Mouse (Mus musculus) macrophage (primary cell): Measurements from ENCODE around the gene Ccl4. TPM values are rescaled to one million over a fixed set of nuclear protein-coding genes. Genes with fewer than 3 reads are reported as not detected.
A peak's percentile ranks its signal among the peaks of the same experiment; 100 is the strongest.

ENCODE experiments used
- H3K27ac ChIP-seq: fragments of 350-480 bp; formaldehyde crosslinking; 2 replicates; pipeline ENCODE4 v1.9.0; 2021
- H3K36me3 ChIP-seq: fragments of 350-480 bp; formaldehyde crosslinking; 2 replicates; pipeline ENCODE4 v1.9.0; 2021; ENCODE audit errors: inconsistent target
- H3K4me3 ChIP-seq: fragments of 350-480 bp; formaldehyde crosslinking; 2 replicates; pipeline ENCODE4 v1.9.0; 2021; ENCODE audit errors: inconsistent target
- H3K79me2 ChIP-seq: fragments of 350-480 bp; formaldehyde crosslinking; 2 replicates; pipeline ENCODE4 v1.9.0; 2021; ENCODE audit errors: inconsistent target
- WGBS: methylation state at CpG from one replicate; pipeline ENCODE4 v1.1.7; 2026; ENCODE audit warnings: inconsistent platforms; ENCODE audit not compliant: missing documents; 5-methylcytosine and 5-hydroxymethylcytosine counted together
- polyA plus RNA-seq: library from polyadenylated mRNA; stranded (reverse); fragments of 250-400 nt; gene quantifications from 3 replicates; pipeline ENCODE4 v1.2.4, GENCODE M21; 2018; ENCODE audit warnings: inconsistent platforms

The Ccl4 gene
- polyA plus RNA-seq, 1 experiment from 2014 or later: 101 TPM

DNA sequence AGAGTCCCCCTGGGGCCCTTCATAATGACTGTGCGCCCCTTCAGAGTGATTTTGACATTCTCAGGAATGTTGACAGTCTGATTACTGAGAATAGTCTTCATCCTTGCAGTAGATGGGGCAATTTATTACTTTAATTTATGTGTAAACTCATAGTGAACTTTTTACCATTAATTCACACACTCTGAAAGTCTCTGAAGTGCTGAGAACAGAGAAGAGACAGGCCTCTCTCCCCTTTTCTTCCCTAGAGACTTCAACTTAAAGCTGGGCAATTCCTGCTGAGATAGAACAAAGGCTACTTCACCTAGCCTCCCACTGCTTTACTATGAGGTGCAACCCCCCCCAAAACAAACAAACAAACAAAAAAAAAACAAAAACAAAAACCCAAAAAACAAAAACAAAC lies 16.9 kb upstream of the Ccl4 start, which contains the start of gene Rpl9-ps1:
TSS of gene Rpl9-ps1 (minus strand) at position 101 of the 400 bp plus-strand sequence.
- 100% methylated on average over 1 of the region's 1 CpGs for WGBS
- Histone ChIP-seq H3K36me3 (no peaks in the 10 kb centered on the region), H3K27ac (peak within 1 kb of the TSS; percentile 98), H3K79me2 (peaks cover 3% of the 10 kb centered on the region), H3K4me3 (no peak within 1 kb of the TSS)

DNA sequence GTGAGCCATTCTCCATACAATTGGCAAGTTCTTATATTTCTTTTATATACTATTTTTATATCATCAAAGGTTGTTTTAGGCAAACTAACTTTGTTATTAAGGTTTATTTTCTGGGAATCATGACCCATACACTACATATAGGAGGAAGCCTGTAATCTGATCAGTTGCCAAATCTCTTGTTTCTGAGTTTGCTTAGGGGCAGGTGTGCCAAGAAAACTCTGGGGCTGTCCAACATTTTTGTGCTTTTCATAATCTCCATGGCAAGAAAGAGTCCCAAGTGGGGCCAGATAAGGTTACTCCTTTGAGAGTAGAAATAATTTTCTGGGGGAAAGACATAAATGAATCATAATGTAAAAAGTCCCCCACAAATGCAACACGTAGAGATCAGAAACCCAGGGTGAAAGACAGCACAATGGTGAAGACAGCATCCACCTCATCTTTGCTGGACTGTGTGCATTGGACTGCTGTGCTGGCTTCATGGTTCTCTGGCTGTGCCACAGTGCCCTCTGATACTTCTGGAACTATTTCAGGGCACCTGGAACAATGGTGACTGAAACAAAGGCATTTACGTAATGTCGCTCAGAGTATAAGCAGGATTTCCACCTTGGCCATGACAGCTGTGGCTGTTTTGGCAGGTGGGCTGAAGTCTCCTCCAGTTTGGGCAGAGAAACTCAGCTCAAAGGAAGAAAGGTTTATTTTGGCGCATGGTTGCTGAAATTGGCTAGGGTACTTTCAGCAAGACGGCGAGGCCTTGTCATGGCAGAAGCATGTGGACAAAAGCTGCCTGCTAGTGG lies 15.8 kb upstream of the Ccl4 start:
- Histone ChIP-seq H3K4me3 (no peak overlapping the region), H3K27ac (peak overlapping the region; percentile 98), H3K79me2 (peaks cover 14% of the 10 kb centered on the region), H3K36me3 (peaks cover under 1% of the 10 kb centered on the region; the same call in 1 of the 2 replicates)
- 98% methylated on average over 6 of the region's 6 CpGs for WGBS

GRCm38 (mm10) chr11:83649305-83649841 lies 13.0 kb upstream of the Ccl4 start, which contains the start of gene Ccl3:
Ccl3 (minus strand) TSS chr11:83649355.
- under 1% methylated on average over 8 of the region's 8 CpGs for WGBS
- H3K27ac ChIP-seq: peak within 1 kb of the TSS; percentile 98
- peaks cover 6% of the 10 kb centered on the region; the same call in 1 of the 2 replicates for H3K36me3 ChIP-seq
- peak within 1 kb of the TSS; percentile 52 for H3K4me3 ChIP-seq
- peaks cover 34% of the 10 kb centered on the region for H3K79me2 ChIP-seq

DNA sequence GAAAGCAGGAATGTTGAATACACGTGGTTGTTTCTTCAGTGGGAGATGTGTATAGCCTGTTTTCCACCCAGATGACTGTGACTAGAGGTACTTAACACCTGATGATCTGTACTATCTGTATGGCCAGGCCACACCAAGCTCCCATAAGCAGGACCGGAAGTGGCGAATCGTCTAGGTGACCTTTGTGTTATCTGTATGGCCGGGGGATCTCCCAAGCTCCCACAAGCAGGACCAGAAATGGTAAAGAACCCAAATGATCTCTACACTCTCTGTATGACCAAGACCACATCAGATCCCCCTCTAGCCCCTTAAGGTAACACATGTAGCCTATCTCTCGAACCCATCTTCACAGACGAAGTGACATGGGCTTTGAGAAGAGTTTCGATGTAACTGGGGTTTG lies 7.8 kb upstream of the Ccl4 start:
- 96% methylated on average over 8 of the region's 8 CpGs for WGBS
- Histone ChIP-seq H3K4me3 (no peak overlapping the region), H3K27ac (0 out of 2 replicates have a peak overlapping the region, but pooled peaks have one; percentile 30), H3K79me2 (peaks cover 34% of the 10 kb centered on the region), H3K36me3 (peaks cover 10% of the 10 kb centered on the region; the same call in 1 of the 2 replicates)

- H3K27ac ChIP-seq: peak overlapping the region; percentile 55
- 0 out of 2 replicates have a peak, but pooled peaks cover 4% of the 10 kb centered on the region for H3K36me3 ChIP-seq
- peaks cover 12% of the 10 kb centered on the region; the same call in 1 of the 2 replicates for H3K79me2 ChIP-seq
- no peak overlapping the region for H3K4me3 ChIP-seq
- WGBS: 58% methylated on average over 3 of the region's 3 CpGs
Observed at GRCm38 (mm10) chr11:83657508-83657907, 4.9 kb upstream of the Ccl4 start.

- Histone ChIP-seq H3K79me2 (peaks cover 12% of the 10 kb centered on the region), H3K36me3 (0 out of 2 replicates have a peak, but pooled peaks cover 4% of the 10 kb centered on the region), H3K27ac (peak overlapping the region; percentile 55), H3K4me3 (no peak overlapping the region)
- WGBS: 1% methylated on average over 6 of the region's 6 CpGs
Observed at GRCm38 (mm10) chr11:83658797-83659196, 3.6 kb upstream of the Ccl4 start.

GRCm38 (mm10) chr11:83663532-83663931 lies 1.1 kb downstream of the Ccl4 start:
- Histone ChIP-seq H3K4me3 (peak overlapping the region; percentile 65), H3K36me3 (no peaks in the 10 kb centered on the region), H3K79me2 (peaks cover 18% of the 10 kb centered on the region), H3K27ac (peak overlapping the region; percentile 96)
- WGBS: 3% methylated on average over 5 of the region's 5 CpGs

DNA sequence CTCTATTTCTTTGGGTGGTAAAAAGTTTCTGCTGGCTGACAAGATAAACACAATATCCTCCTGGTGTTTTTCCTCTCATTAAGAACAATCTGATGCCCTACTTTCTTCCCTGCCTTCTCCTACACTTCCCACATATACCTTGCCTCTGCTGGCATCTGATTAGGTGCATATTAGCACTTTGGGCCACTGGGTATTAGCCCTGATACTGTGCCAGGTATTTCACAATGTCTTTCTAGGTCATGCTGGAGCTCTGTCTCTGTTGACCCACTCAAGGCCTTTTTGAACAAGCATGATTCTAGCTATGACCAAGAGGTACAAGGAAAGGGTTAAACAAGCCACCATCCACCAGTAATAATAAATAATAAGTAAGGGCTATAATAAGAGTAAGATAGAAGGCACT lies 9.4 kb downstream of the Ccl4 start:
- no peak overlapping the region for H3K4me3 ChIP-seq
- H3K79me2 ChIP-seq: no peaks in the 10 kb centered on the region
- H3K27ac ChIP-seq: no peak overlapping the region
- H3K36me3 ChIP-seq: no peaks in the 10 kb centered on the region

DNA sequence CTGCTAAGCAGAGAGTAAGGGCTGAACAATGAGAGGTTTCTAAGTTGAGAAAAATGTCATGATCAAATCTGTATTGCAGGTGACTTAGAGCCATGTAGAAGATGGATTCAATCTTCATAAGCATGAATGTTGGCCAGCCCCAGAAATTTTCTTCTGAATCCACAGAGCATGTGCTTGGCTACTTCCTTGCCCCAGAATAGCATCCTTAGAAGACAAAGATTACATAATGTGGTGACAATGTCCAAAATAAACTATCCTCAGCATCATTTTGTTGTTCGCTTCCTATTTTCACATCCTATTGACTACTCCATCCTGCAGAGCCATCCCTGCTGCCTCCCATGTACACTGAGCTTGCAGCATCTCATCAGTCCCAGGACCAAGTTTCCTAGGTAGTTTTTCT lies 13.3 kb downstream of the Ccl4 start:
- H3K27ac ChIP-seq: peak overlapping the region; percentile 22; the same call in 1 of the 2 replicates
- H3K4me3 ChIP-seq: no peak overlapping the region
- 13% methylated on average over 1 of the region's 1 CpGs for WGBS
- no peaks in the 10 kb centered on the region for H3K36me3 ChIP-seq
- H3K79me2 ChIP-seq: no peaks in the 10 kb centered on the region

DNA sequence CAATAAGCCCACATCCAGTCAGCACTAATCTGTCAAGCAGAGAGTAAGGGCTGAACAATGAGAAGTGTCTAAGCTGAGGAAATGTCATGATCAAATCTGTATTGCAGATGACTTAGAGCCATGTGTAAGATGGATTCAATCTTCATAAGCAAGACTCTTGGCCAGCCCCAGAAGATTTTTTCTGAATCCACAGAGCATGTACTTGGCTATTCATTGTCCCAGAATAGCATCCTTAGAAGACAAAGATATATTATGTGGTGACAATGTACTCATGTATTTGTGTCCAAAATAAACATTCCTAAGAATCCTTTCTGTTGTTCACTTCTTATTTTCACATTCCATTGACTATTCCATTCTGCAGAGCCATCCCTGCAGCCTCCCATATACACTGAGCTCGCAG lies 27.5 kb downstream of the Ccl4 start:
- WGBS: 100% methylated on average over 1 of the region's 1 CpGs
- Histone ChIP-seq H3K79me2 (no peaks in the 10 kb centered on the region), H3K27ac (no peak overlapping the region), H3K36me3 (no peaks in the 10 kb centered on the region), H3K4me3 (no peak overlapping the region)

GRCm38 (mm10) chr11:83692008-83692407 lies 29.6 kb downstream of the Ccl4 start:
- H3K27ac ChIP-seq: no peak overlapping the region
- H3K4me3 ChIP-seq: no peak overlapping the region
- WGBS: 83% methylated on average over 1 of the region's 1 CpGs
- H3K79me2 ChIP-seq: no peaks in the 10 kb centered on the region
- H3K36me3 ChIP-seq: no peaks in the 10 kb centered on the region

DNA sequence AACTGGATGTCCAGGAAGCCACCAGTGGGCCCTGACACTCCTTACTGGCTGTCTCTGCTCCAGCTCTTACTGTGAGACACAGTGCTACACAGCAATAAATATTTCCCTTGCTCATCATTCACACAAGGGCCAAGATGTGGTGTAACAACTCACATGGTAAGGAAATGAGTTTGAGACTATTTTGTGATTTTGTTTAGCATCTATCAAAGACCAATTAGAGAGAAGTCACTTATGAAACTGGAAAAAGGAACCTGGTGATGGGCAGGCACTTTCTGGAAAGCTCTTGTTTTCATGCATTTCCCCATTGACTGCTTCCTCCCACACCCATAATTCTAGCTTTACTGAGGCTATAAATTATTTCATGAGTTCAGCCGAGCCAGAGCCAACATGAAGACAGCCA lies 41.3 kb downstream of the Ccl4 start, which contains the start of gene Wfdc17:
TSS of gene Wfdc17 (plus strand) at position 287 of the 400 bp plus-strand sequence.
- WGBS: 0% methylated on average over 1 of the region's 1 CpGs
- H3K27ac ChIP-seq: peak within 1 kb of the TSS; percentile 96
- no peaks in the 10 kb centered on the region for H3K36me3 ChIP-seq
- H3K4me3 ChIP-seq: peak within 1 kb of the TSS; percentile 41
- peaks cover 9% of the 10 kb centered on the region; the same call in 1 of the 2 replicates for H3K79me2 ChIP-seq

GRCm38 (mm10) chr11:83708715-83709114 lies 46.3 kb downstream of the Ccl4 start, which contains the start of gene Wfdc18:
Wfdc18 (plus strand) TSS chr11:83709015.
- Histone ChIP-seq H3K36me3 (no peaks in the 10 kb centered on the region), H3K27ac (no peak within 1 kb of the TSS), H3K79me2 (peaks cover 9% of the 10 kb centered on the region; the same call in 1 of the 2 replicates), H3K4me3 (no peak within 1 kb of the TSS)
- WGBS: 83% methylated on average over 4 of the region's 4 CpGs

- 98% methylated on average over 5 of the region's 5 CpGs for WGBS
- Histone ChIP-seq H3K27ac (no peak overlapping the region), H3K4me3 (no peak overlapping the region), H3K36me3 (no peaks in the 10 kb centered on the region), H3K79me2 (peaks cover 5% of the 10 kb centered on the region; the same call in 1 of the 2 replicates)
Observed at GRCm38 (mm10) chr11:83709683-83710082, 47.3 kb downstream of the Ccl4 start.

DNA sequence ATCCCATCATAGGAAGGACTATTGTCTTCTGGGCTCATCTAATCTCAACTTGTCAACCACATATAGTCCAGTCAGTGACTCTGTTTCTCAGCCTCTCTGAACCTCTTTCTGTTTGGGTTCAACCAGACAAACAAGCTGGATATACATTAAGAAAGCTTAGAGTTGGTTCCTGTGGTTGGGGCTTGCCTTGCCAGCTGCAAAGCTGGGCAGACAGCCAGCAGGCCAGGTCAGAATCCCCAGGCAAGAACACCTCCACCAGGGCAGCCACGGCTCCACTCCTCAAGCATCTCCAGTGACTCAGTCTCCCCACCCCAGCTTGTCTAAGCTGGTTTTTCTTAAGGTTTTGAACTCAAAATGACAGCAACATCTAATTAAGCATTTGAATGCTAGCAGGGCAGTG lies 50.3 kb downstream of the Ccl4 start:
- no peak overlapping the region for H3K4me3 ChIP-seq

More for the DNA sequence above, 50.3 kb downstream of the Ccl4 start:
- 31% methylated on average over 1 of the region's 1 CpGs for WGBS
- H3K36me3 ChIP-seq: no peaks in the 10 kb centered on the region
- H3K79me2 ChIP-seq: no peaks in the 10 kb centered on the region
- H3K27ac ChIP-seq: no peak overlapping the region
